Mouse (Mus musculus) hematopoietic stem cell, adult 5-6 weeks (primary cell): Measurements from ENCODE around the gene Atg16l1. TPM values are rescaled to one million over a fixed set of nuclear protein-coding genes. Genes with fewer than 3 reads are reported as not detected.

ENCODE experiments used
- ATAC-seq, 2 experiments: fragments of 125-278 bp in 1 of 2; replicated peaks in 1 of 2; 2 replicates each; pipeline ENCODE4 v1.8.0; 2016 to 2017; ENCODE audit warnings: inconsistent platforms in 2 of 2, mild to moderate bottlenecking in 2 of 2, moderate number of reproducible peaks in 2 of 2, low read depth in 1 of 2, moderate TSS enrichment in 1 of 2; ENCODE audit not compliant: low FRiP score in 2 of 2, poor library complexity in 2 of 2, severe bottlenecking in 2 of 2, insufficient read depth in 1 of 2, low TSS enrichment in 1 of 2
- total RNA-seq: library from RNA; stranded (forward); fragments of 172-1452, 232-1000 nt; gene quantifications from 2 replicates; pipeline ENCODE4 v1.2.3, GENCODE M21; 2017

The Atg16l1 gene
- total RNA-seq, 1 experiment from 2014 or later = 62.1 TPM

DNA sequence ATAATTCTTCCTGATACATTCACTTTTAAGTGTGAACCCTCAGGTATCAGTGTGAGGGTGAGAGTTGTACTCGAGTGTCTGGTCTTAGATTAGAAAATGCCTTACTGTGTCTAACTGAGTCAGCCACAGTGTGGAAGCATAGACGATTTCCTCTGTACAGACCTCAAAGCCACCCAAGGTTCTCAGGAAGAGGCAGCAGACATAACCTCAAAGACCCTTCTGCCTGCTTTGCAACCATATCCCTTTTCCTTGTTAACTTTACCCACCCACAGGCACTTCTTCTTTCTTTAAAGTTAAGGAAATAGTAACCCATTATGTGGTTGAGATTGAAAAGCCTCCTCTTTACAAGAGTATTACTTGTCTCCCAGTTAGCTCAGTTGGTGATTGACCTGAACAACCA lies 10.1 kb downstream of the Atg16l1 start:
- peak; percentile 33 to 59; a peak in 2 of 4 replicates for ATAC-seq

- peak; percentile 64 to 71 for ATAC-seq
Measured at GRCm38 (mm10) chr1:87766233-87766632, 10.6 kb downstream of the Atg16l1 start.

DNA sequence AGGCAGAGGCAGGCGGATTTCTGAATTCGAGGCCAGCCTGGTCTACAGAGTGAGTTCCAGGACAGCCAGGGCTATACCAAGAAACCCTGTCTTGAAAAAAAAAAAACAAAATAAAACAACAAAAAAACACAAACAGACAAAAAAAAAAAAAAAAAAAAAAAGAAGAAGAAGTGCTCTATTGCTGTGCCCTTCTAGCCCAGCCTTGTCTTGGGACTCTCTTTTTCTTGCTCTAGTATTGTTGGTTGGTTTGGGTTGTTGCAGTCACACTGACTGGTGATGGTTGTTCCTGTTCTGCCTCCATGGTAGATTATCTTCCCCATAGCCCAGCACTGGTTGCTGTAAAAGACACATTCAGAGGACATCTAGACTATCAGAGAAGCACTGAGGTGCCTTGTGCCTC lies 13.6 kb downstream of the Atg16l1 start:
- no peak for ATAC-seq

- no peak for ATAC-seq
Measured at GRCm38 (mm10) chr1:87770486-87770885, 14.8 kb downstream of the Atg16l1 start.

DNA sequence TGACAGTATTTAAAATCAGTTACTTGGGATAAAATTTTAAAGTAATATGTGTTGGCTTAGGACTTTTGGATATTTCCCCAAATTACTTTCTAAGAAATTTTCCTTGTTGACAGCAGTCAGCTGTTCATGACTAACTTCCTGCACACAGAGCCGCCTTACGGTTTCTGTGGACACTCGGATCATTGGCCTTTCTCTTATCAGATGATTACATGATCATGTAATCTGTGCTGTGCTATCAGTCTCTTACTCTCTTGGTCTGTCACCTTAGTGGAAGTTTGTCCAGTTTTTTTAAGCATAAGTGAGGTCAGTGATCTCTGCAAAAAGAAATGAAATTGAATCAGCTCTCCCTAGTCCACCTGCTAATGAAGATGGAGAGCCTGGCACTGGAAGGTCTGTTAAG lies 16.1 kb downstream of the Atg16l1 start:
- no peak for ATAC-seq

DNA sequence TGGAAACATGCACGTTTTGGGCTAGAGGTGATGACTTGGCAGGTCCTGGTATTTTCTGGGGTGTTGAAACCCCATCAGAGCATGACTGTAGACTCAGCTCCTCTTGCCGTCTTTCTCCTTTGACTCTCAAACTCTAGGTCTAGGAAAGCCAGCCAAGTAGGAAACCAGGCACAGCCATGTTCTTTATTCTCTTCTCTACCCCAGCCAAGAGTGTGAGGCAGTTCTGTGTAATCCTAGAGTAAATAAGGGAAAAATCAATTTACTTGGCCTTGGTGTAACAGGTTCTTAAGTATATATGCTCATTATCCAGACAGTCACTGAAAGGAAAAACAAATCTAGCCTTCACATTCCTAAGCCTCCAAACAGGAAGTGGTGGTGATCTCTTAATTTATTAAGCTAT lies 17.7 kb downstream of the Atg16l1 start:
- no peak for ATAC-seq

- ATAC-seq = no peak
Measured at GRCm38 (mm10) chr1:87774845-87775244, 19.2 kb downstream of the Atg16l1 start.

DNA sequence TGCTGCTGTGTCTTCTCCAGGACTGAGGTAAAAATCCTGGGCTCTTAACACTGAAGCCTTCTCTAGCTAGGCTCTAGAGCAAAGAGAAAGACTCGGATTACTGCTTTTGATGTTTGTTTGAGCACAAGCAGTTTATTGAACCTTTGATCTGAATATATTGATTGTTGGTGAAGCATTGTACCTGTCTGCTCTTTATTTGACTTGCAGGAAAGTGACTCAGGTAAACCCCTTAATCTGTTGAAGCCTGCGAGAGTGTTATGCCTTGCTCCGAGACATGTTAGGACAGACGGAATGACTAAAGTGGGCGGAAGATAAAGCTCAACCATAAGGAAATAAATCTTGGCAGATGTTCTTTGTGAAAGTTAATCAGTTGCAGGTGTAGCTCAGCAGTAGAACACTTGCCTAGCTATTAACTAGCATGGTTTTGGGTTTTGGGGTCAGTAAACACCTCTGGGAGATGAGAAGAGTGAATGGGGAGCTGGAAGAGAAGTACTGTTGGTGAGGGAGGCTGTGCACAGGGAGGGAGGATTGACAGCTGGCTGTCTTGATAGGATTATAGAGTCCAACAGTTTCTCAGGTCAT lies 23.6 kb downstream of the Atg16l1 start:
- no peak for ATAC-seq

DNA sequence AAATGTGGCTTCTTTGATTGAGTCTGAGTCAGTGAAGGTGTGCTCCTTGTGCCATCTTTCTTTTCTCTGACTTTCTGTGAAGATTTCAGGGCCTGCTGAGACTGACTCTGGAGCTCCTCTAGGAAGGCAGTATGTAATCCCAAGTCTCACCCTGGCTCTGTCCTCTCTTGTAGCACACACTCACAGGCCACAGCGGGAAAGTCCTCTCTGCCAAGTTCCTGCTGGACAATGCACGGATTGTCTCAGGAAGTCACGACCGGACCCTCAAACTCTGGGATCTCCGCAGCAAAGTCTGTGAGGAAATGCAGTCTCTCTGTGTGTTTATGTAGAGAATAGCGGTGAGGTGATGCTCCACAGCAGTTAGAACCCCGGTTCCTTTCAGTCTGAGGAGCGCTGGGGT lies 30.0 kb downstream of the Atg16l1 start:
- no peak for ATAC-seq

- no peak for ATAC-seq
Measured at GRCm38 (mm10) chr1:87786251-87786650, 30.6 kb downstream of the Atg16l1 start.

- ATAC-seq = no peak
Measured at GRCm38 (mm10) chr1:87789665-87790064, 34.0 kb downstream of the Atg16l1 start.

GRCm38 (mm10) chr1:87792438-87793137 lies 36.9 kb downstream of the Atg16l1 start:
- ATAC-seq = no peak

- ATAC-seq = no peak
Measured at GRCm38 (mm10) chr1:87793138-87793449, 37.4 kb downstream of the Atg16l1 start.

DNA sequence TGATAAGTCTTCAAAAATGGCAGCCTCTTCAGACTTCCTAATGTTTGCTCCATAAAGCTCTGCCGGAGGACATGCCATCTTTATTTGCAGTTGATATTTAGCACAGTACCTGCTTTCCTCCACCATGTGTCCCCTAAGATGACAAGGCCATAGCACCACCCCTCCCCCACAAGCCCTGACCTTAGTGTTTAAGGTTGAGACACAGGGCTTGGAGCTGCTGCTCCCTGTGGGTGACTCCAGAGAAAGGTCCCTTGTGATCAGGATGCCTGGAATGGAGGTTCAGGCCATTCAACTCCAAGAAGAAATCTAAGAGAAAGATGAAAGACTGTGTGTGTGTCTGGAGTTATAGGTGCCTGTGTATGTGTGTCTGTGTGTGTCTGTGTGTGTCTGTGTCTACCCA lies 42.0 kb downstream of the Atg16l1 start:
- ATAC-seq = no peak

GRCm38 (mm10) chr1:87798306-87798705 lies 42.6 kb downstream of the Atg16l1 start:
- no peak for ATAC-seq

DNA sequence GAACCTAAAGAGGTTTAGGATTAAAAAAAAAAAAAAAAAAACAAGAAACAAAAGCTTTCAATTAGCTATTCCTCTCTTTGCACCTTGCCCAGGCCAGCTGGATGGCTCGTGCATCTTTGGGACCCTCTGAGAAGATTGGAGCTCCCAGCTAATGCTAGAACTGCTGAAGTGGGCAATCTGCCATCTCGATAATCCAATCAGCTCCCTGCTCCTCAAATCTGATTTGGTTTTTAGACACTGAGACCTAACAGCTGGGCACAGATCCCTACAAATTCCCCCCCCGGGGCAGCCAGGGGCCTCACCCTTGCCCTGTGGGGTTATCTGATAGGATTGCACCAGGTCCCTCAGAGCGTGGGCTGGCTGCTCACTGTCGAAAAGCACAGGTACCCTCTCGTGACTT lies 47.9 kb downstream of the Atg16l1 start, which contains the start of gene Sag:
Gene Sag (plus strand): TSS at position 105 of the 400 bp plus-strand sequence.
- no peak for ATAC-seq

GRCm38 (mm10) chr1:87807751-87808150 lies 52.1 kb downstream of the Atg16l1 start:
- ATAC-seq = no peak

DNA sequence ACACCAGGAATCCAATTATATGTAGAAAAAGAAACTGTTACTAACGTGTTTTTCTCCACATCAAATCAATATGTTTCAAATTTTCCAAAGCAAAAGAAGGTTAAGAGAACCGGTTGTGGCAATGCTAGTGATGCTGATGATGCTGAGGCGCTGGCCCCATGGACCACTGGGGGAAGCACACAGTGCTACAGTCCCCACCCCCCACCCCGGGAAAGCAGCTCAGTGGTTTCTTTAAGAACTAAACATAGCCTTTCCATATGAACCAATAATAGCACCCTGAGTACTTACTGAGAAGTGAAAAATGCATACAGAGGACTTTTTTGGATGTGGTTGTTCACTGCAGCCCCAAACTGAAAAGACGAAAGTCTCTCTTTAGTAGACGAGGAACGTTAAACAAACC lies 55.7 kb downstream of the Atg16l1 start:
- no peak for ATAC-seq

- ATAC-seq = no peak
Measured at GRCm38 (mm10) chr1:87812061-87812460, 56.4 kb downstream of the Atg16l1 start.
